Mouse (Mus musculus) brain, embryonic 14.5 days (tissue): ENCODE measurements around the gene Mapkapk3.

Experiments used
- CTCF ChIP-seq: fragments of 200-500 bp; IDR thresholded peaks from 2 replicates; pipeline ENCODE4 v1.5.1; 2012; ENCODE audit warnings: inconsistent platforms, mild to moderate bottlenecking, moderate library complexity, borderline replicate concordance; ENCODE audit not compliant: insufficient read depth, insufficient read length; ENCODE audit errors: extremely low read depth
- POLR2A ChIP-seq: fragments of 200-500 bp; IDR thresholded peaks from 2 replicates; pipeline ENCODE4 v1.6.1; 2012; ENCODE audit warnings: mild to moderate bottlenecking, inconsistent platforms, borderline replicate concordance; ENCODE audit not compliant: poor library complexity, insufficient read depth, insufficient read length, severe bottlenecking; ENCODE audit errors: extremely low read depth

DNA sequence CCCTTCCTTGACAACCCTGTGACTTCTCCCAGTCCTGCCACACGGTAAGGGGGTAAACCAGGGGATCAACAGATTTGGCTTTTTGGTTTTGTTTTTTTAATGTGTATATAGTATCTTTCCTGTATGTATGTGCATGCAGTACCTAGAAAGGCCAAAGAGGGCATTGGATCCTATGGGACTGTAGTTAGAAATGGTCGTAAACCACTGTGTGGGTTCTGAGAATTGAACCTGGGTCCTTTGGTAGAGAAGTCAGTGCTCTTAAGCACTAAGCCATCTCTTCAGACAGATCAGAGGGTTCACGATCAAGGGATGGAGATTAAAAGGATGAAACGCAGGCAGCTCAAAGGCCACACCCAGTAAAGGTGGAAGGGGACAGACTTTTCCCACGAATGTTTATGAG, 45.4 kb upstream of the Mapkapk3 start:
- no peak for TF ChIP-seq CTCF
- no peak for TF ChIP-seq POLR2A
